Mouse (Mus musculus): ENCODE data around the gene Pnp2.
"Not testable (repeated sequence)": the region's sequence is repeated elsewhere in the genome, so short reads cannot be mapped to it uniquely, and the experiment has no call there.

The Pnp2 gene

DNA sequence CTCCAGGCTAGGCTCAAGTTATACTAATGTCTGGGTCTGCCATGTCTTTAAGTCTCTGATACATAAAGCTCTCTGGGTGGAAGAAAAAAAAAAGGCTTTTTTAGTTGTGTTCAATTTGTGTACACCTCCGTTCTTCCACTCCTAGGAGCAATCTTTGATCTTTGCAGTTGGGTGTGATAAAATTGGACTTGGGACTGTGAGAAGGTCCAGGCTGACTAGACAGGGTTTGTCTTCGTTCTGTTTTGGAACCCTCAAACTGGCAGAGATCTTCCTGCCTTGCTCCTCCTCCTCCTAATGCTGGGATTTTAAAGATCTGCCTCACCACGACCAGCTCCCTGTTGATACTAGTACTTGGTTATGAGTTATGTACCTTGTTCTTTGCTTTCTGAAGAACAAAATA, 1.4 kb downstream of the Pnp2 start:
- DNase-seq (ENCODE audit: low spot score), result not testable (repeated sequence)

DNA sequence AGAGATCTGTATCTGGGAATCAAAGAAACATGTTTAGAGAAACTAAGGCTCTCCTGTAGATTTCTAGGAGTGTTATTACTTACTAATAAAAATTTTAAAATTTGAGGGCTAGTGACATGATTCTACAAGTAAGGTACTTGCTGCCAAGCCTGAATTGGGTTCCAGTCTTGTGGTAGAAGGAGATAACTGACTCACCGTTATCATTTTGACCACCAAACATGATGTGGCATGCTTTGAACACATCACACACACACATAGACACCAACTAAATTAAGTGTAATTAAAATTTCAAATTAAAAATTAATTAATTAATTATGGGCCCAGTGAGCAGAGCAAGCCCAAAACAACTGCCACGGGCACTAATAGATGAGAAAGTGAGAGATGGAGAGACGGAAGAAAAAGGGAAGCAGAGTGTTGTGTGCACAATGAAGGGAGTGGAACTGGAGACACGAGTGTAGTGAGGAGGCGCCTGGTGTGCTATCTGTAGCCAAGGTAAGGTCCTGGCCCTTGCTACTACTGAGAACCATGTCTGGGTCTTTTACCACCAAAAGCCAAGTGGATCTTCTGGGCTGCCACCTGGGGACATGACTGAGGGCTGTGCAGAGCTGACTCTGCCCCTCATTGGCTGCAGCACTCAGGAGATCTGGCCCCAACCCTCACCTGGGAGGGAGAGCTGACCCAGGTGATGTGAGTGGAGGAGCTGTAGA, 2.6 kb downstream of the Pnp2 start:
- DNase-seq (ENCODE audit: low spot score), result not testable (repeated sequence)

DNA sequence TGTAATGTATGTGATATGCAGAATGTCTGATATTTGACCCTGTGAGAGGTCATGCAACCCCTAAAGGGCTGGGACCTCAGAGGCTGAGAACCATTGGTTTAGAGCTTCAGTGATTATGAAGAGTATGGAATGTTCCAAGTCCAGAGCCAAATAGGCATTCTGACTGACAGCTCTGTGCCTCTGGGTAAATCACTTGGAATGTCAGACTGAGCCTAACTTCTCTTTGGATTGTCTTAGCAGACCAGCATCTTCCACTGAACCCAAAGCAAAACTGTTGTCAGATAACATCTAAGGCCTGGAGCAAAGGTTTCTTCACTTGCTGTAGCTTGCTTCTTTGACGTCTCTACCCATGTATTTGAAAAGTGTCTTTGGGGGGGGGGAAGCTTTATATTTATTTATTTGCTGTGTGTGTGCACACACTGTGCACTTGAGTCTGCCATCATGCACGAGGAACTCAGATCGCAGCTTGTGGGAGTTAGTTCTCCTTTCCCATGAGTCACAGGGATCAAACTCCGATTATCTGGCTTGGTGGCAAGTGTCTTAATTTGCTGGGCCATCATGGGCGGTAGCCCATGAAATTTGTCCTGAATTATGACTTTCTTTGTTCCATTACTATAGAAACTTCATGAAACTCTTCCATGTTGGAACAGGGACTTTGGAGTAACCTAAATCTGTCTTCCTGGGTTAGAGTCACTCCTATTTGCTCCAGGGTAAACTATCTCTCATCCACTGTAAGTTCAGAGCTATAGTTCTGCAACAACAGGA, 12.6 kb downstream of the Pnp2 start:
- DNase-seq (ENCODE audit: low spot score), result no peak

DNA sequence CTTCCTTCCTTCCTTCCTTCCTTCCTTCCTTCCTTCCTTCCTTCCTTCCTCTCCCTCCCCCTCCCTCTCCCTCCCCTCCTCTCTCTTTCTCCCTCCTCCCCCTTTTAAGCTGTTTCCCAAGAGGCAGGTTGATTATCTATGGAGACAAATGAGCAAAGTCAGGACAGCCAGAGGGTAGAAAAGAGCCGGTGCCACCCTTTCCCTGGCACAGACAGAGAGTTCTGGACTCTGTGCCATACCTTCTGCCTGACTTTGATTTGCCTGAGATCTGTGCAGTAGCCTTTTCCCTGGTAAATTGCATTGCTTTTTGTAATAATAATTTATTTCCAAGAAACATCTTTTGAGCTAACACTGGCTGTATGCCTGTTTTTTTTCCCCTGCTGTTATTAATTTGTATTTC, 13.2 kb downstream of the Pnp2 start:
- no peak for DNase-seq (ENCODE audit: low spot score)

DNA sequence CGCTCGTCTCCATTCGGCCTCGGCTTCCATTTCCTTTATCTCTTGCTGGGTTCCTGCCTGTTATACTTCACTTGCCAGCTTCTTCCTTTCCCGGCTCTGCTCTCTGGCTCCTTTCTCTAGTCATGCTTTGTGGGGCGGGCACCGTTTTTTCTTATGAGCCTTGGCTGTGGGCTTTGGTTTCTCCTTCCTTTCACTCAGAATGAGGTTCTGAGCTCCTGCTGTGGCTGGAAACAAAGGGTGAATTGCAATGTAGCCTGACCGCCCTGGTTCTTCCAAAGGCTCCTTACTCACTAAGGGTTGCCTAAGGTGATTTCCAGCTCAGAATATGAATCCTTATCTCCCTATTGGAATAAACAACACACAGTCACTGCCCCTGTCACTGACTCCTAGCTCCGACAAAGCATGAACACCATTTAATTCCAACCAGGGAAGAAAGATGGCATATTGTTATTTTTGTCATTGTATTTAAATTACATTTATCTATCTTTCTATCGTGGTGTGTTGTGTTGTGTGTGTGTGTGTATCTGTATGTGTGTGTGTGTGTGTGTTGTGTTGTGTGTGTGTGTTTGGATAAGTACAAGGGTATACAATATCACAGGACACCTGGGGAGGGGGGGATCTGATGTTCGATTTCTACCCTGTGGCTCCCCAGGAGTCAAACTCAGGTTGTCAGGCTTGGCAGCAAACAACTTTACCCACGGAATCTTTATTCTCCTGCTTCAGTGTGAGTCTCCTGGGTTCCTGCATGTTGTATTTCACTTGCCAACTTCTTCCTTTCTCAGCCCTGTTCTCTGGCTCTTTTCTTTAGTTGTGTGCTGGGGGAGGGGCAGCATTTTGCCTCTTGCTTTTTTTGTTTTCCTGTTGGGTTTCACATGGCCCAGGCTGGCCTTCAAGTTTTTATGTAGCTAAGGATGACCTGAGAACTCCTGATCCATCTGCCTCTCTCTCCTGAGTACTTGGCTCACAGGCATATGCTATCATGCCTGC, 14.1 kb downstream of the Pnp2 start:
- no peak for DNase-seq (ENCODE audit: low spot score)

DNA sequence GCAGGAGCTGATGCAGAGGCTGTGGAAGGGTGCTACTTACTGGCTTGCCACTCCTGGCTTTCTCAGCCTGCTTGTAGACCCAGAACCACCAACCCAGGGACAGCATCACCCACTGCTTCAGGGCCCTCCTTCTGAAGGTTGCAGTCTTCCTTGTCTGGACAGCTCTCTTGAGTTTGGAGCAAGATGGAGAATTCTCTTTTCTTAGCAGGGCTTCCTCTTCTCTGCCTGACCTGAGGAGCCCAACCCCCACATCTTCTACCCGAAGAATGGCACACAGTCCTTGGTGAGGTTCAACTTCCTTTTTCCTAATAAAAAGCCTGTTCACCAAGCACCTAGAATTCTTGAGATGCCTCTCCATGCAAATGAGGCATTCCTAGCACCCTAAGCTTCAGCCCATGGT, 15.0 kb downstream of the Pnp2 start:
- no peak for DNase-seq (ENCODE audit: low spot score)

DNA sequence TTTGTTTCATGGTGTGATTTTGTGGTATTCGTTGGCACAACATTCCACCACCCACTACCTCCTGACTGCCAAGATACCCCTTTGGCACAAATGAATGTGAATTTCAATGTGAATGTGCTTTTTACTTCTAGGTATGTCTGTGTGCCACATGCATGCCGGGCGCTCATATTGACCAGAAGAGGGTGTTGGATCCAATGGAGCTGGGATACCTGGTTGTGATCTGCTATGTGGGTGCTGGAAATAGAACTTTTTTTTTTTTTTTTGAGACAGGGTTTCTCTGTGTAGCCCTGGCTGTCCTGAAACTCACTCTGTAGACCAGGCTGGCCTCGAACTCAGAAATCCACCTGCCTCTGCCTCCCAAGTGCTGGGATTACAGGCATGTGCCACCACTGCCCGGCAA, 17.3 kb downstream of the Pnp2 start:
- DNase-seq (ENCODE audit: low spot score), result not testable (repeated sequence)

DNA sequence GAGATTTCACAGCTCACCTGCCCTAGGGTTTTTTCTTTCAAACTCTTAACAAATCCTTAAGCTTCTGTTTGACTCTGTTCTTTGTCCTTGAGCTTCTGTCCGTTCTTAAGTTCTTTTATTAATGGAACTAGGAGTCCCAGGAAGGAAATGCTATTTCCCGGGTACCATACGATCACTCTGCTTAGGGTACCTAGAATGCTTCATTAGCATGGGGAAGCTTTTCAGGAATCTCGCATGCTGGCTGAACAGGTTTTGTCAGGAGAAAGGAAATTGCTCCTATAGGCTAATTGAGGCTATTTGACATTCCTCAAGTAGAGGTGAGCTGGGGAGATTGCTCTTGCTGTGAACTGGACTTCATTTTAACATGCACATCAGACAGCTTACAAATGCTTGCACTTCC, 17.9 kb downstream of the Pnp2 start:
- DNase-seq (ENCODE audit: low spot score), result no peak

DNA sequence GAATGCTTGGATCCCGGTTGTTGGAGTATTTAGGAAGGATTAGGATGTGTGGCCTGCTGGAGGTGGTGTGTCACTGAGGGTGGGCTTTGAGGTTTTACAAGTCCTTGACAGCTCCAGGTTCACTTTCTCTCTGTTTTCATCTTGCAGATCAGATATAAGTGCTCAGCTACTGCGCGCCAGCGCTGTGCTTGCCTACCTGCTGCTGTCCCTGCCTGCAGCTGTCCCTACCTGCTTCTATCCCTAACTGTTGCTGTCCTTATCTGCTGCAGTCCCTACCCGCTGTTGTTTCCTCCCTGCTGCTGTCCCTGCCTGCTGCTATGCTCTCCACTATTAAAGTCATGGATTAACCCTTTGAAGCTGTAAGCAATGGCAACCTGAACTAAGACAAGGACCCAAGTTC, 19.2 kb downstream of the Pnp2 start:
- DNase-seq (ENCODE audit: low spot score), result no peak

DNA sequence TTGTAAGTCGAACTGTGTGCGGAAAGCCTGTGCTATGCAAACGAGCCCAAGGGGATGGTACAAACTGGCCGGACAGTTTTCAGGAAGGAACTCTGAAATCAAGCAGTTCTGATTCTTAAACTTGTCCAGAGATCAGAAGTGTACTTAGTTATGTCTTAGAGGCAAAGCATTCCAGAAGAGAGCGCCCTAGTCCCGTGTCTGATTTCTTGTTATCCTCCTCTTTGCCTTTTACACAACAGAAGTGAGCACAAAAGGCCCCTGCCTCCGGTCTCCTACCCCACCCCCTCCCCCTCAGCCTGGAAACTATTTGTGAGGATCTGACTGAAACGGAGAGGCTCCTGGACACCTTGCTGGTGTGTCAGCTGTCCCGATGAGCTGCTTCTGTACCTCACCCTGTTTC, 20.9 kb downstream of the Pnp2 start:
- no peak for DNase-seq (ENCODE audit: low spot score)

DNA sequence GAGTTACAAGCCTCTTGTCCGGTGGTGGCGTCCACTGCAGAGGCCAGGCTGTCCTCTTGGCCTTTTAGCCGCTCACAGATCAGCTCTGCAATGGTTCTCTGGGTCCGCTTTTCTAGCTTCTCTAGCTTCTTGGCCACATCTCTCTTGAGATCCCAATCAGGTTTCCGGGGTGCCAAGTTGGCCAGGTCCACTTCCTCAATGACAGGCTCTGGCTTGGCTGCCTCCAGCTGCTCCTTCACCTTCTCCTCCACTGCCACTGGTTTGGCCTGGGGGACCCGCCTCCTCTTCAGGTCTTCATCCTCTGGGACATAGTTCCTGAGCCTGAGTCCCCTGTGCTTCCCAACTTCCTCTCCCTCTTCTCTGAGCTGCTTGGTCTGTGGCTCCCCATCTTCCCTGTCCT, 22.7 kb downstream of the Pnp2 start:
- DNase-seq (ENCODE audit: low spot score), result not testable (repeated sequence)

DNA sequence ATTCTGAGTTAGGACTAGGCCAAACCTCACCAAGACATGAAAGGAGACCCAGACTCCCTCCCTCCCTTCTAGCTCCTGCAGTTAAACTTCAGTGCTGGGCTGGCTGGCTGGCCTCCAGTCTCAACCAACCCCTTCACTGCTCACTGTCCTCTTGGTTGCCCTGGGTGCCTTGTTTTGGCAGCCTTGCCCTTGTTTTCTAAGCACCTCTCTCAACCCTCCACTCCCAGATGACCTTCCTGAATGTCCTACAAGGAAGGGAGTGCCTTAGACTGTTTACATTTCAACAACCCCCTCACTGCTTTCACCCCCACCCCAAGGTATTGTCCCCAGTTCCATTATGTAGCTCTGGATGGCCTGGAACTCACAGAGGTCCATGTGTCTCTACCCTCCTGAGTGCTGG, 23.8 kb downstream of the Pnp2 start:
- DNase-seq (ENCODE audit: low spot score), result no peak

DNA sequence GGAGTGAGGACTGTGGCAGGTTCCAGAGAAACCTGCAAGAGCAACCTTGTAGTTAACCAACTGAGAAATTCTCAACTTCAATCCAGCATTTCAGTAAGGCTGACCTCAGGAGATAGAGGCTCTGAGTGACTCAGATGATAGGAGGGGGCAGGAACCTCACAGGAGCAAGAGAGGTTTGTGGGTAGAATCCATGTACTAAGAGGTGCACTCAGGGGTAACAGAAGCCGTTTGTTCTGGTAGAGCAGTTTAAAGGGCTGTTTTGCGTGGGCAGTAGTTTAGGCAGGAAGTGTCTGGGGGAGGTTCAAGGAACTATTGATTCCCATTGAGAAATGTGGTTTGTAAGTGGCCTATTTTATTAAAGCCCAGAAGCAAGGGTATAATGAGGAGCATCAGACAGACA, 25.4 kb downstream of the Pnp2 start:
- no peak for DNase-seq (ENCODE audit: low spot score)

DNA sequence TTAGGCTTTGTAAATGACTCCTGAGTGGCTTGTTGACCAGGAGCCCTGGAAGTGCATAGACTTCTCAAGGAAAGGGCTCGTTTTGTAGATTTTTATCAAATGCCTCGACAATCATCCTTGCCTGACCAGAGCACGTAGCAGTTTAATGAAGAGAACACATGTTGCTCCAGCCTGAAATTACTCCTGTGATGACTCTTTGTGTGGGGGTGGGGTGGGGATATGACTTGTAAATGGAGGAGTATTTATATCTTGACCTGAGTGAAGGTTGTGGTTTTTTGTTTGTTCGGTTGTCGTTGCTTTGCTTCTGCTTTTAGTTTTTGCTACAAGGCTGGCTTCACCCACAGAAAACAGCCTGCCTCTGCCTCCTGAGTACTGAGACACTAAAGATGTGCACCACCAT, 26.0 kb downstream of the Pnp2 start:
- no peak for DNase-seq (ENCODE audit: low spot score)

DNA sequence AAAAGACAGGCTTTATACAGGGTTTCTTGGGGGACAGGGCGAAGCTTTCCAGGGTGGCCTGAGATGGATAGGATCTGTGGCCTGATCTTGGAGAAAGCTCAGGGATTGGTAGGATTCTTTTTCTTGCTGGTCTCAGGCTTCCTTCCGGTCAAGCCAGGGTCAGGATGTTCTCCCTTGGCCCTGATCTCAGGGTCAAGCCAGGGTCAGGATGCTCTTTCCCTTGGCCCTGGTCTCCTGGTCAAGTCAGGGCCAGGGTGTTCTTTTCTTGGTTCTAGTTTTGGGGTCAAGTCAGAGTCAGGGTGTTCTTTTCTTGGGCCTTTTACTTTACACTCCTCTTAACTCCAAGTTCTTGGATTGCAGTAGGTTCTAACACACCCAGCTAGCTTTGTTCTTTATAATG, 31.9 kb downstream of the Pnp2 start:
- DNase-seq (ENCODE audit: low spot score), result no peak

DNA sequence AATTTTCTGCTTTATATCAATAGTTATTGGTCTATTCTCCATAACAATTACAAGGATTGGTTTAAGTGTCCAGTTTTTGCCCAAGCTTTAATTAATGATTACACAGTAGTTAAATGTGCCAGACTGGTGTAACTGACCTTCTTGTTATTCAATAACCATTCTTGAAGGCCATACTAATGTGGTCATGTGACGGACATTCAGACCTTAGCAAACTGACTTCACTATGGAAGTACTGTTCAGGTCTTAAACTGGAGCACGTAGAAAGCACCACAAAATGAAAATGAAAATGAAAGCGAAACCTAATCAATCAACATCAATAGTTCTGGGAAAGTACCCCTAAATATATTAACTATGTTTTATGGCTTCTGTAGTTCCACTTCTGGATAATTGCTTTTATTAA, 35.2 kb downstream of the Pnp2 start:
- DNase-seq (ENCODE audit: low spot score), result no peak

DNA sequence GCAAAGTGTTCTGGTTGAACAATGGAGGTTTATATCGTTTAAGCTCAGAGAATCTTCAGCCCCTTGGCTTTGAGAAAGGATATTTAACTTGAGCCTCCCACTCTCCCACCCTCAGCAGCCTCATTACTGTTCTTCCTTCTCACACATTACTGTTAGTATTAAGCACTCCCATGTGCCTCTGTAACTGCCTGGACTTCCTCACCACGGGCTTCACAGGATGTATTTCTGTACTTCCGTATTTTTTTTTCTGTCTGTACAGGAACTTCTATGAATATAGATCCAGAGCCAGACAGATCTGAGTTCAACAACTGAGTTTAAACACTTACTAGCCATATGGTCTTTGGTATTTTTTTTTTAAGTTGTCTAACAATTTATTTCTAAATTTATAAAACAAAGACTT, 41.3 kb downstream of the Pnp2 start:
- DNase-seq (ENCODE audit: low spot score), result no peak

DNA sequence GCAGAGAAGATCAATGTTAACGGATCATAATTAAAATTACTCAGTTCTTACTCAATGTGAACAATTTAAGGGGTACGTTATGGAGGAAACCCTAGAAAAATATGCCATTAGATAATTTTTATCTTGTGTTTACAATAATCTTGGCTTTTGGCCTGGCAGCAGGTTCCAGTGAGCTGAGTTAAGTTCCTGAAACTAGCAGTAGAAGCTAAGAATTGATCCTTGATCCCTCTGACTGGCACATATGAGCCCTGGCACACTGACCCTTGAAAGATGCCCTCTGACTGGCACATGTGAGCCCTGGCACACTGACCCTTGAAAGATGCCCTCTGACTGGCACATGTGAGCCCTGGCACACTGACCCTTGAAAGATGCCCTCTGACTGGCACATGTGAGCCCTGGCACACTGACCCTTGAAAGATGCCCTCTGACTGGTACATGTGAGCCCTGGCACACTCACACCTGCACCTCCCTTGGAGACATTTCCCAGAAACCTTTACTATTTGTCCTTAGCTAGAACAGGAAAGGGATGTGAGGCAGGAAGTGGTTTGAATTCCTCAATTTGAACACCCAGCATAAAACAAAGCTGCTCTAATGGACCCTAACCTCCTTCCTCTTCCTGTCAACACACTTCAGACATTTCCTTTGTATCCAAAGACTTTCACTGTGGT, 42.3 kb downstream of the Pnp2 start:
- no peak for DNase-seq (ENCODE audit: low spot score)

DNA sequence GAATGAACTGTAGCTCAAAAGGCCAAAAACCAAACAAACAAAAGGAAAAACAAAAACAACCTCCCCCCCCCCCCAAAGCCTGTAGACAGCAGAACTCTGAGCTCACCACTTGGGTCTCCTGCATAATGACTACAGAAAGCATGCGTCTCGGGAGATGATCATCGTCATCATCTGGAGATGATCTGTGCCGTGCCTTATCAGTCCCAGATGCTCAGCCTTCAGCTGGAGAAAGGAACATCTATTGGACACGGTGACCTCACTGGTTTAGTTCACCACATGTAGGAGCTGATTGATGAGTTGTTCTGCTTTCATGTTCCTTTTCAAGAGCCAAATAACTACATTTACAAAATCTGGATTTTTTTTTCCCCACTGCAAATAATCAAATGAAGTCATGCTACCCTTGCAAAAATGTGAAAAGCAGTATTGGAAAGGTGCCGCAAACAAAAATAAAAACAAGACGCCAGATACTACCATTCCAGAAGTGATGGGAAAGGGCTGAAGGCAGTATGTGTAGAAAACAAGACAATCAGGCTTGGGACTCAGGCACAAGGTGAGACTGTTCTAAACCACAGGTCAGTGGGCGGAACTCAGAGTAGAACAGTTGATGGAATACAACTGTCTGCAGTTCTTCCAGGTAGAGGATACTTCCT, 51.5 kb downstream of the Pnp2 start, which contains the start of gene Rnase10:
Gene Rnase10 (plus strand): TSS at position 600 of the 650 bp plus-strand sequence.
- no peak for DNase-seq (ENCODE audit: low spot score)

DNA sequence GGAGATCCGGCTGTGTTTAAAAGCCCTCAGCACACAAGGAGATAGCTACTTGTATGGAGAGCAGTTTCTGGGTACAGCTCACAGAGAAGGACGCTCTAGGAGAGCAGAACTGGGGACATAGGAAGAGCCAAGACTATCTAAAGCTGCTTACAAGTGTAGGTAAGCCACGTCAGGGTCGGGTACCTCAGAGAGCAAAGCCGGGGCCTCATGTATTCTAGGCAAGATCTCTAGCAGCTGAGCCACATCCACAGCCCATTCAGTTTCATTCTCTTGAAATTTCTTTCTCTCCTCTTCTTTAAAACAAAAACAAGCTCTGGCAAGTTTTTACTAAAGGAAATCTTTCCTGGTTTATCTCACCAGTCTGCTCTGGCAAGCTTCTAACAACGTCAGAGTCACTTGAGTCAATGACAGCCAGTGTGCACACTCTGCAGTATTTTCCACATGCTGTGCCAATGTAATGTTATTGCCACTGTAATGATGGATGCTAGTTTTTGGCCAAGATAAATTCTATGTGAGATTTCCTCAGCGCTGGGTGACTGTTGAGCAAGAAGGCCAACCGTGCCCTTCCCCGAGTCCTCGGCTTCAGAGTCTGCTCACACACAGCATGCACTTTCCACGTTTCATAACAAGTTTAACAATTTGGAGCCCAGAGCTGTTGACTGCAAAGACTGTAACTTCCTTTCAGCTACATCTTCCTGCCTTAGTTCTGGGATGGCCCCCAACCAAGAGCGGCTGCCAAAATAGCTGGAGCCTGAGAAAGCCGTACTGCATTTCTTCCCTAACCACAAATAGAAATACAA, 52.3 kb downstream of the Pnp2 start:
- peak; percentile 60 for DNase-seq (ENCODE audit: low spot score)

DNA sequence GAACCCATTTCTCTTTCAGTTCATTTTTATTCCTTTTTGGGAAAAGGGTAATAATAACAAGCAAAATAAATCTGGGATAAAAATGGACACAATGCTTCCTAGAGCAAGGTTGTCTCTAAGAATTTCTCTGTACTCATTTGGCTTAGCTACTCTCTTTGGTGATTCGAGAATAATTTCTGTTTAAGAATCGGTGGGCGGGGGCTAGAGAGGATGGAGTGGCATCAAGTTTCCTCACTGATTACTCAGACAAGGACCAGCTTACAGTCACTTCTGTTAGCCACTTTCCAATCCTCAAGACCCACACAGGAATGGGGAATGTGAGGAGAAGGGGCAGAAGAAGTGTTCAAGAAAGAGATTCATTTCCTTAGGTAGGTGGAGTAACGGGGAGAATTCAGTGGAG, 53.0 kb downstream of the Pnp2 start:
- DNase-seq (ENCODE audit: low spot score), result no peak
